Mouse (Mus musculus) E14TG2a.4 (cell line): ENCODE measurements around the gene Dnaic1.

Experiments
- CTCF ChIP-seq: conservative IDR thresholded peaks from 2 replicates; pipeline ENCODE4 v1.5.1; 2014; ENCODE audit warnings: low read length
- NANOG ChIP-seq: IDR thresholded peaks from 2 replicates; pipeline ENCODE4 v1.6.1; 2014; ENCODE audit warnings: borderline replicate concordance, low read length, mixed read lengths
- POU5F1 ChIP-seq: IDR thresholded peaks from 2 replicates; pipeline ENCODE4 v1.6.1; 2014; ENCODE audit warnings: low read length, borderline replicate concordance

DNA sequence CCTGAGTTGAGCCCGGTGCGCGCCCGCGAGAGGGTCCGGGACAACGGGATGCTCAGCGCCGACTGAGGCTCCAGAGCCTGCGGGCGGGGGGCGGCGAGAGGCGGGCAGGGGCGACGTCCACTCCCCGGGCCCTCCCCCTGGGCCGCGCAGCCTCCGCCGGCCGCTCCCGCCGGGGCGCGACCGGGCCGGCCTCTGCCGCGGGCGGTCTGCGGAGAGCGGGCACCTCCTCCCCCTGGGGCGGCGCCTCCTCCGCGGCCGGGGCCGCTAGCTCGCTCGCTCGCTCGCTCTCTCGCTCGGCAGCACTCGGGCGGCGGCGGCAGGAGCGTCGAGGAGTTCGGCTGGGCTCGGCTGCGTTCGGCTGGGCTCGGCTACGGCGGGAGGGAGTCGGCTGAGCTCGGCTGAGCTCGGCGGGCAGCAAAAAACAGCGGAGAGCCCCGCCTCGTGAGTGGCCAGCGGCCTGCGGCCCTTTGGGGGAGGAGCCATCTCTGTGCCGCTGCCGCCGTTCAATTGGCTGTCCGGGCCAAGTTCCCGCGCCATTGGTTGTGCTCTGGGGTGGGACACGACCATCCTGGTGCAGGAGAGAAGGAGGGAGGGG lies 70.4 kb downstream of the Dnaic1 start, which contains the start of gene Enho:
- TF ChIP-seq CTCF (no peak), NANOG (no peak), POU5F1 (no peak)
